Mouse (Mus musculus): ENCODE data around the gene Fam83f.

- TF ChIP-seq POLR2A (IDR thresholded peaks at IDR 0.05; ENCODE audit: borderline replicate concordance, low read depth, low read length) (no peak), CTCF (IDR thresholded peaks at IDR 0.05; ENCODE audit: low read depth, low read length) (no peak)
These were observed 10.7 kb downstream of the Fam83f start for GRCm38 (mm10) chr15:80682343-80682742.

Measured in bone marrow macrophage, adult 2 months (primary cell).